Mouse (Mus musculus) stomach, embryonic 16.5 days (tissue): ENCODE measurements around the gene AU018091. TPM values are rescaled to one million over a fixed set of nuclear protein-coding genes. Genes with fewer than 3 reads are reported as not detected.
A peak's percentile ranks its signal among the peaks of the same experiment; 100 is the strongest.
"Not testable (repeated sequence)": the region's sequence is repeated elsewhere in the genome, so short reads cannot be mapped to it uniquely, and the experiment has no call there.

Experiments
- ATAC-seq: fragments of 200-750 bp; cut with Nextera tagmentation; 2 replicates; pipeline ENCODE4 v1.8.0; 2017; ENCODE audit warnings: moderate number of reproducible peaks, moderate TSS enrichment; ENCODE audit not compliant: insufficient read depth, low FRiP score
- H3K27ac ChIP-seq: fragments of 300-500 bp; sonication (generic); 2 replicates; pipeline ENCODE4 v1.5.1; 2014; ENCODE audit warnings: low read length
- H3K27me3 ChIP-seq: fragments of 300-500 bp; sonication (generic); 2 replicates; pipeline ENCODE4 v1.6.1; 2014; ENCODE audit warnings: low read length, control low read depth, mixed read lengths; ENCODE audit not compliant: control insufficient read depth, insufficient read depth
- H3K36me3 ChIP-seq: fragments of 300-500 bp; sonication (generic); 2 replicates; pipeline ENCODE4 v1.6.1; 2014; ENCODE audit warnings: low read length; ENCODE audit not compliant: control insufficient read depth, insufficient read depth
- H3K4me1 ChIP-seq: fragments of 300-500 bp; sonication (generic); 2 replicates; pipeline ENCODE4 v1.6.1; 2014; ENCODE audit warnings: low read length, control low read depth, mixed read lengths; ENCODE audit not compliant: control insufficient read depth, insufficient read depth
- H3K4me2 ChIP-seq: fragments of 300-500 bp; sonication (generic); 2 replicates; pipeline ENCODE4 v1.6.1; 2014; ENCODE audit warnings: low read depth, low read length, mixed read lengths
- H3K4me3 ChIP-seq: fragments of 300-500 bp; sonication (generic); replicated peaks from 2 replicates; pipeline ENCODE4 v1.5.1; 2014; ENCODE audit warnings: mild to moderate bottlenecking, low read length
- H3K9ac ChIP-seq: fragments of 300-500 bp; sonication (generic); 2 replicates; pipeline ENCODE4 v1.6.1; 2014; ENCODE audit warnings: low read length
- H3K9me3 ChIP-seq: fragments of 300-500 bp; sonication (generic); replicated peaks from 2 replicates; pipeline ENCODE4 v1.6.1; 2016; ENCODE audit warnings: low read length, control low read depth; ENCODE audit not compliant: control insufficient read depth
- WGBS: fragments of 180-500 bp; shearing (Covaris S2); extraction: QIAGEN DNeasy Blood & Tissue Kit; methylation state at CpG from one replicate; pipeline ENCODE4 v1.1.7; 2014; 5-methylcytosine and 5-hydroxymethylcytosine counted together
- microRNA counts: library from miRNA; unstranded; fragments of <30 nt; microRNA quantifications from one replicate; lab custom pipeline; 2016
- microRNA-seq: library from miRNA; unstranded; fragments of <30 nt; microRNA quantifications from one replicate; pipeline ENCODE4, GENCODE M21; 2016
- polyA plus RNA-seq: library from polyadenylated mRNA; unstranded; fragments of >200 nt; fragmentation: Nextera tagmentation; extraction: Ambion mirVana; gene quantifications from 2 replicates; pipeline ENCODE4 v1.2.1, GENCODE M21; 2015

The AU018091 gene
- polyA plus RNA-seq, 1 experiment from 2014 or later: 0.12 TPM

GRCm38 (mm10) chr7:3143329-3143728, 25.7 kb downstream of the AU018091 start:
- 11% methylated on average over 1 of the region's 1 CpGs for WGBS
- Histone ChIP-seq H3K4me3 (no peak overlapping the region), H3K36me3 (no peaks in the 10 kb centered on the region), H3K9me3 (no peaks in the 10 kb centered on the region), H3K9ac (no peak overlapping the region), H3K27me3 (no peaks in the 10 kb centered on the region), H3K27ac (no peak overlapping the region), H3K4me1 (no peaks in the 10 kb centered on the region), H3K4me2 (no peak overlapping the region)
- no peak for ATAC-seq

- 75% methylated on average over 4 of the region's 4 CpGs for WGBS
Measured at GRCm38 (mm10) chr7:3135606-3136005, 33.4 kb downstream of the AU018091 start.

GRCm38 (mm10) chr7:3134654-3135053, 34.3 kb downstream of the AU018091 start:
- Histone ChIP-seq H3K4me3 (no peak overlapping the region), H3K9me3 (no peaks in the 10 kb centered on the region), H3K4me1 (no peaks in the 10 kb centered on the region), H3K27ac (no peak overlapping the region), H3K9ac (no peak overlapping the region), H3K27me3 (no peaks in the 10 kb centered on the region), H3K4me2 (no peak overlapping the region), H3K36me3 (no peaks in the 10 kb centered on the region)
- ATAC-seq: no peak
- 73% methylated on average over 1 of the region's 1 CpGs for whole genome bisulfite sequencing

More at GRCm38 (mm10) chr7:3135606-3136005, 33.4 kb downstream of the AU018091 start:
- H3K9ac ChIP-seq: no peak overlapping the region
- H3K4me2 ChIP-seq: no peak overlapping the region
- no peaks in the 10 kb centered on the region for H3K36me3 ChIP-seq
- H3K27me3 ChIP-seq: no peaks in the 10 kb centered on the region
- H3K9me3 ChIP-seq: no peaks in the 10 kb centered on the region
- no peak for ATAC-seq
- H3K4me1 ChIP-seq: no peaks in the 10 kb centered on the region
- no peak overlapping the region for H3K27ac ChIP-seq
- H3K4me3 ChIP-seq: no peak overlapping the region

GRCm38 (mm10) chr7:3130342-3130741, 38.7 kb downstream of the AU018091 start:
- Histone ChIP-seq H3K9ac (no peak overlapping the region), H3K27ac (no peak overlapping the region), H3K4me3 (no peak overlapping the region), H3K4me2 (no peak overlapping the region), H3K9me3 (no peaks in the 10 kb centered on the region), H3K4me1 (no peaks in the 10 kb centered on the region), H3K27me3 (no peaks in the 10 kb centered on the region), H3K36me3 (no peaks in the 10 kb centered on the region)
- ATAC-seq: no peak
- WGBS: 47% methylated on average over 1 of the region's 1 CpGs

- H3K9ac ChIP-seq, H3K27ac ChIP-seq, H3K4me2 ChIP-seq, H3K4me3 ChIP-seq, H3K27me3 ChIP-seq, H3K9me3 ChIP-seq, H3K4me1 ChIP-seq, ATAC-seq, H3K36me3 ChIP-seq: not testable (repeated sequence)
Measured at GRCm38 (mm10) chr7:3128564-3128963, 40.4 kb downstream of the AU018091 start.

- H3K27me3 ChIP-seq, H3K9ac ChIP-seq, H3K4me1 ChIP-seq, H3K4me3 ChIP-seq, H3K4me2 ChIP-seq, H3K36me3 ChIP-seq, H3K9me3 ChIP-seq, H3K27ac ChIP-seq, ATAC-seq: not testable (repeated sequence)
- WGBS: no CpG with 5 or more reads among the region's 6 CpGs
Measured at GRCm38 (mm10) chr7:3111193-3111592, 57.8 kb downstream of the AU018091 start.

- H3K4me3 ChIP-seq, H3K4me2 ChIP-seq, H3K9ac ChIP-seq, ATAC-seq, H3K27me3 ChIP-seq, H3K4me1 ChIP-seq, H3K27ac ChIP-seq, H3K36me3 ChIP-seq, H3K9me3 ChIP-seq: not testable (repeated sequence)
- WGBS: 69% methylated on average over 13 of the region's 13 CpGs
Measured at GRCm38 (mm10) chr7:3106516-3107077, 62.4 kb downstream of the AU018091 start.

MicroRNAs within 50 kb of the gene (microRNA counts, 519-probe panel; counts per million panel counts)
- microRNA mmu-miR-290-3p (lab: Ali Mortazavi, UCI): 1,899 counts per million, percentile 36 among the panel's probes with 10 or more counts
- not detected for microRNA mmu-miR-290-5p (lab: Ali Mortazavi, UCI)
- 1,783 counts per million, percentile 30 among the panel's probes with 10 or more counts for microRNA mmu-miR-291a-3p (lab: Ali Mortazavi, UCI)
- not detected for microRNA mmu-miR-291a-5p (lab: Ali Mortazavi, UCI)
- not detected for microRNA mmu-miR-292-5p (lab: Ali Mortazavi, UCI)

Small RNA genes lying within 50 kb of the gene (microRNA-seq; reads per million reads assigned to microRNA genes)
- gene Mir290a (not detected), gene Mir290b (not detected), gene Mir291a (0.99 reads per million), gene Mir292 (not detected), gene Mir292b (not detected)

Other genes with a start within 250 kb of the AU018091 start
- 0.05 and 0.15 TPM in 2 replicates for gene Nlrp12, start 80.5 kb upstream of the AU018091 start, polyA plus RNA-seq
- 170 and 217 TPM in 2 replicates for gene Myadm, start 119.9 kb upstream of the AU018091 start, polyA plus RNA-seq
- 0.32 and 1.1 TPM in 2 replicates for gene Prkcg, start 120.0 kb upstream of the AU018091 start, polyA plus RNA-seq
- gene Cacng7, start 163.8 kb upstream of the AU018091 start, polyA plus RNA-seq: 0.96 and 1.4 TPM in 2 replicates
- gene Cacng8, start 221.5 kb upstream of the AU018091 start, polyA plus RNA-seq: 0.74 and 1.1 TPM in 2 replicates